9 mouse cellular contexts compared by ENCODE assay signal in the genomic region with DNA sequence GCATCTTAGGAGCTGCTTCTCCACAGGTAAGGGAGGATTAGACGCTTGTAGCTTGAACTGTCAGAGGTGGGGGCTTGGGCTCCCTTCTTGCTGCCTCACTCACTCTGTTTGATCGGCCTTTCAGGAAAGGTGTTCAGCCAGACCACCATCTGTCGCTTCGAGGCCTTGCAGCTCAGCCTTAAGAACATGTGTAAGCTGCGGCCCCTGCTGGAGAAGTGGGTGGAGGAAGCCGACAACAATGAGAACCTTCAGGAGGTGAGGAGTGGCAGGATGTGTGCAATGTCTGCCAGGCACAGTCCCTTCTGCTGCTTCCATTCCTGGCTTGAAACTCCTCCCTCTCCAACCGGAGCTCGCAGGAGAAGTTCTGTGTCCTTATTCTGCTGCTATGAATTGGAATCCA. TPM values are rescaled to one million over a fixed set of nuclear protein-coding genes. Genes with fewer than 3 reads are reported as not detected.
DNase-seq lines count a peak whose midpoint lies in the region; ATAC-seq and TF ChIP-seq lines count a peak whose summit lies in the region.
"Had no signal": no experiment of that assay in that cellular context is flagged by ENCODE, and none has a peak within 500 bp of the region (broad histone marks: within the 10 kb centered on the region; RNA-seq: fewer than 3 reads in every experiment).

No protein-coding gene starts in this region.

- peaks cover 5% of the 10 kb centered on the region; the same call in 1 of the 2 replicates for H3K27me3 ChIP-seq in hindbrain, postnatal 0 days (ENCODE audit: insufficient read depth, low read length)
- peaks cover 50% of the 10 kb centered on the region for H3K27me3 ChIP-seq in hindbrain, embryonic 13.5 days
- H3K27me3 ChIP-seq in CH12.LX (replicated peaks), result no peaks in the 10 kb centered on the region
- peaks cover 26% of the 10 kb centered on the region for H3K27me3 ChIP-seq in embryonic facial prominence, embryonic 11.5 days (ENCODE audit: control insufficient read depth, insufficient read depth, low read length)

- no peaks in the 10 kb centered on the region for H3K4me1 ChIP-seq in hindbrain, postnatal 0 days (ENCODE audit: insufficient read depth, low read length)
- peaks cover 3% of the 10 kb centered on the region; the same call in 1 of the 2 replicates for H3K4me1 ChIP-seq in hindbrain, embryonic 13.5 days (replicated peaks)
- H3K4me1 ChIP-seq in CH12.LX (ENCODE audit: control insufficient read depth in 1 of 2, insufficient read depth in 2 of 2), result peaks cover under 1 to 15% of the 10 kb centered on the region in 2 experiments; a peak in 2 of 4 replicates
- H3K4me1 ChIP-seq in embryonic facial prominence, embryonic 11.5 days (ENCODE audit: control insufficient read depth, insufficient read depth, low read length), result no peaks in the 10 kb centered on the region
- H3K4me1 ChIP-seq in lung, adult 2 months (ENCODE audit: control insufficient read depth, insufficient read depth, low read length), result no peaks in the 10 kb centered on the region

- H3K4me3 ChIP-seq in hindbrain, postnatal 0 days (ENCODE audit: low read length), result no peak overlapping the region
- no peak overlapping the region for H3K4me3 ChIP-seq in hindbrain, embryonic 13.5 days
- no peak overlapping the region for H3K4me3 ChIP-seq in CH12.LX (replicated peaks in 1 of 3; ENCODE audit: low read depth in 2 of 3, low read length in 2 of 3, poor library complexity in 1 of 3)
- H3K4me3 ChIP-seq in embryonic facial prominence, embryonic 11.5 days (ENCODE audit: low read depth, low read length), result no peak overlapping the region
- no peak overlapping the region for H3K4me3 ChIP-seq in lung, adult 2 months (replicated peaks; ENCODE audit: extremely low read depth, low read depth, low read length)
- H3K4me3 ChIP-seq: liver, embryonic 15.5 days had no signal

- TF ChIP-seq POLR2A in CH12.LX (IDR thresholded peaks at IDR 0.05; ENCODE audit: low read depth, low read length), result no peak
- no peak for TF ChIP-seq POLR2A in lung, adult 2 months (IDR thresholded peaks at IDR 0.05; ENCODE audit: borderline replicate concordance, extremely low read depth, low read depth, low read length)

- no peaks in the 10 kb centered on the region for H3K9me3 ChIP-seq in hindbrain, postnatal 0 days (ENCODE audit: low read length)
- no peaks in the 10 kb centered on the region for H3K9me3 ChIP-seq in hindbrain, embryonic 13.5 days
- no peaks in the 10 kb centered on the region for H3K9me3 ChIP-seq in CH12.LX (replicated peaks; ENCODE audit: low read length)
- no peaks in the 10 kb centered on the region for H3K9me3 ChIP-seq in embryonic facial prominence, embryonic 11.5 days (replicated peaks; ENCODE audit: control insufficient read depth, low read length)
- H3K9me3 ChIP-seq: liver, embryonic 15.5 days had no signal

- no peak for TF ChIP-seq EP300 in CH12.LX (IDR thresholded peaks at IDR 0.05; ENCODE audit: low read length)

- peak; percentile 62 for TF ChIP-seq CTCF in hindbrain, postnatal 0 days (IDR thresholded peaks at IDR 0.05; ENCODE audit: low read depth)
- peak in 1 of 2 experiments; percentile 74; a peak in 2 of 4 replicates for TF ChIP-seq CTCF in CH12.LX (conservative IDR thresholded peaks at IDR 0.05 in 1 of 2, IDR thresholded peaks at IDR 0.05 in 1 of 2; ENCODE audit: low read depth in 2 of 2, low read length in 2 of 2)
- peak; percentile 49 for TF ChIP-seq CTCF in lung, adult 2 months (IDR thresholded peaks at IDR 0.05; ENCODE audit: insufficient read depth, low read length)

- TF ChIP-seq RAD21 in CH12.LX (IDR thresholded peaks at IDR 0.05; ENCODE audit: low read depth, low read length), result peak; percentile 49

- H3K79me2 ChIP-seq in CH12.LX (replicated peaks; ENCODE audit: control insufficient read depth, extremely low read depth, insufficient read depth, poor library complexity, severe bottlenecking), result no peaks in the 10 kb centered on the region

- no peaks in the 10 kb centered on the region for H3K36me3 ChIP-seq in hindbrain, postnatal 0 days (ENCODE audit: insufficient read depth, low read length)
- no peaks in the 10 kb centered on the region for H3K36me3 ChIP-seq in hindbrain, embryonic 13.5 days
- peaks cover 9 to 24% of the 10 kb centered on the region in 2 experiments for H3K36me3 ChIP-seq in CH12.LX (replicated peaks in 1 of 2; ENCODE audit: control insufficient read depth in 1 of 2, insufficient read depth in 1 of 2, low read length in 1 of 2)
- H3K36me3 ChIP-seq in embryonic facial prominence, embryonic 11.5 days (replicated peaks; ENCODE audit: control insufficient read depth, insufficient read depth, low read depth, low read length), result no peaks in the 10 kb centered on the region; the same call in 1 of the 2 replicates

- WGBS in hindbrain, postnatal 0 days, result 37% methylated on average over 8 of the region's 8 CpGs
- 54% methylated on average over 8 of the region's 8 CpGs for WGBS in hindbrain, embryonic 13.5 days
- 20% methylated on average over 8 of the region's 8 CpGs for WGBS in embryonic facial prominence, embryonic 11.5 days
- 11% methylated on average over 8 of the region's 8 CpGs for WGBS in lung, adult 2 months

- in situ Hi-C loops in CH12.LX (cut with MboI; ENCODE audit: low pct_ligation_motif_present, low pct_unique_long_range_greater_than_20kb, low sequenced_read_pairs), result no loop called here

- no peak overlapping the region for H3K27ac ChIP-seq in hindbrain, postnatal 0 days
- no peak overlapping the region for H3K27ac ChIP-seq in hindbrain, embryonic 13.5 days
- H3K27ac ChIP-seq in CH12.LX (ENCODE audit: insufficient read depth, low read depth), result no peak overlapping the region
- H3K27ac ChIP-seq in embryonic facial prominence, embryonic 11.5 days (replicated peaks; ENCODE audit: low read depth, low read length), result no peak overlapping the region
- H3K27ac ChIP-seq: liver, embryonic 15.5 days had no signal

- DNase-seq in hindbrain, postnatal 0 days (ENCODE audit: low spot score), result peak; percentile 59
- DNase-seq in CH12.LX (ENCODE audit: extremely low read depth), result peak; percentile 52
- DNase-seq in embryonic facial prominence, embryonic 11.5 days (ENCODE audit: low spot score), result peak; percentile 73
- DNase-seq in lung, adult 2 months, result peak; percentile 18
- peak; percentile 75 for DNase-seq in thymus, postnatal 14 days
- DNase-seq in neural tube, embryonic 10.5 days (ENCODE audit: extremely low spot score, low spot score), result no peak
- no peak for DNase-seq in layer of hippocampus, postnatal 25 days (ENCODE audit: extremely low spot score in 1 of 2, low spot score in 1 of 2)

- no peak for ATAC-seq in hindbrain, postnatal 0 days
- no peak for ATAC-seq in hindbrain, embryonic 13.5 days (ENCODE audit: low FRiP score)
- ATAC-seq in embryonic facial prominence, embryonic 11.5 days (replicated peaks; ENCODE audit: insufficient number of reproducible peaks, low FRiP score, low TSS enrichment, low read depth), result 0 out of 2 replicates have a peak, but pooled peaks have one; percentile 6

- H3K4me2 ChIP-seq in hindbrain, postnatal 0 days (ENCODE audit: low read depth, low read length), result no peak overlapping the region
- H3K4me2 ChIP-seq in hindbrain, embryonic 13.5 days, result no peak overlapping the region
- H3K4me2 ChIP-seq in CH12.LX (ENCODE audit: insufficient read depth, low read depth, poor library complexity, severe bottlenecking), result no peak overlapping the region
- no peak overlapping the region for H3K4me2 ChIP-seq in embryonic facial prominence, embryonic 11.5 days (ENCODE audit: low read depth, low read length)
- H3K4me2 ChIP-seq: liver, embryonic 15.5 days had no signal

- dilution Hi-C loops in CH12.LX (cut with MboI; ENCODE audit: extremely low pct_ligation_motif_present, extremely low pct_unique_long_range_greater_than_20kb, low sequenced_read_pairs), result no loop called here

- H3K9ac ChIP-seq in hindbrain, postnatal 0 days (replicated peaks; ENCODE audit: low read length), result no peak overlapping the region
- no peak overlapping the region for H3K9ac ChIP-seq in hindbrain, embryonic 13.5 days
- H3K9ac ChIP-seq in CH12.LX (ENCODE audit: insufficient read depth, low read depth), result no peak overlapping the region
- H3K9ac ChIP-seq in embryonic facial prominence, embryonic 11.5 days (replicated peaks; ENCODE audit: low read length), result no peak overlapping the region
- H3K9ac ChIP-seq: liver, embryonic 15.5 days had no signal

RNA-seq across cellular contexts. Expression of a gene that starts 3.5 kb away (rescaled TPM):
- not detected in 2 replicates for total RNA-seq in hindbrain, postnatal 0 days (2014; rRNA removed)
- polyA plus RNA-seq in hindbrain, postnatal 0 days (2015; fragmentation: Nextera tagmentation; extraction: Ambion mirVana), result not detected in 2 replicates
- polyA plus RNA-seq in hindbrain, embryonic 13.5 days (2015; fragmentation: Nextera tagmentation; extraction: Ambion mirVana), result not detected in 2 replicates
- total RNA-seq in CH12.LX (2012; rRNA removed) (0.13 and 0.17 TPM in 2 replicates), CH12.LX (2014; rRNA removed) (not detected in 2 replicates)
- 0.38 TPM in 1 of 2 replicates, not detected in the other for polyA plus RNA-seq in CH12.LX (2012; ENCODE audit: insufficient read length, low read depth)
- polyA plus RNA-seq in embryonic facial prominence, embryonic 11.5 days (2014; fragmentation: Nextera tagmentation; extraction: Ambion mirVana), result 0.15 TPM in 1 of 2 replicates, not detected in the other
- polyA plus RNA-seq in lung, adult 2 months (2012; rRNA removed), result not detected in 2 replicates
- under 1 TPM in 1 of 2 experiments, not detected in 1; 0.26 TPM for total RNA-seq in layer of hippocampus, postnatal 25 days (2021)
- polyA plus RNA-seq: liver, embryonic 15.5 days had no signal

RNA-seq across cellular contexts. Expression of a gene that starts 7.3 kb away (rescaled TPM):
- 23.2 and 30.9 TPM in 2 replicates for total RNA-seq in hindbrain, postnatal 0 days (2014; rRNA removed)
- 16.6 and 18.2 TPM in 2 replicates for polyA plus RNA-seq in hindbrain, postnatal 0 days (2015; fragmentation: Nextera tagmentation; extraction: Ambion mirVana)
- polyA plus RNA-seq in hindbrain, embryonic 13.5 days (2015; fragmentation: Nextera tagmentation; extraction: Ambion mirVana), result 14.9 and 15.4 TPM in 2 replicates
- total RNA-seq in CH12.LX (2012; rRNA removed) (37.7 and 46.0 TPM in 2 replicates), CH12.LX (2014; rRNA removed) (35.3 and 38.4 TPM in 2 replicates)
- 25.3 and 29.7 TPM in 2 replicates for polyA plus RNA-seq in CH12.LX (2012; ENCODE audit: insufficient read length, low read depth)
- polyA plus RNA-seq in embryonic facial prominence, embryonic 11.5 days (2014; fragmentation: Nextera tagmentation; extraction: Ambion mirVana), result 59.0 and 62.2 TPM in 2 replicates
- polyA plus RNA-seq in lung, adult 2 months (2012; rRNA removed), result 6.4 and 6.5 TPM in 2 replicates
- total RNA-seq in layer of hippocampus, postnatal 25 days (2021), result 1 to 10 TPM; 4.7 to 6.1 TPM

RNA-seq across cellular contexts. Expression of a gene that starts 7.6 kb away (rescaled TPM):
- total RNA-seq in hindbrain, postnatal 0 days (2014; rRNA removed), result 4.9 and 5.5 TPM in 2 replicates
- 4.5 and 4.8 TPM in 2 replicates for polyA plus RNA-seq in hindbrain, postnatal 0 days (2015; fragmentation: Nextera tagmentation; extraction: Ambion mirVana)
- polyA plus RNA-seq in hindbrain, embryonic 13.5 days (2015; fragmentation: Nextera tagmentation; extraction: Ambion mirVana), result 6.3 and 7.6 TPM in 2 replicates
- total RNA-seq in CH12.LX (2012; rRNA removed) (11.5 and 13.0 TPM in 2 replicates), CH12.LX (2014; rRNA removed) (5.2 and 8.0 TPM in 2 replicates)
- polyA plus RNA-seq in CH12.LX (2012; ENCODE audit: insufficient read length, low read depth), result 11.3 and 12.7 TPM in 2 replicates
- 11.4 and 11.8 TPM in 2 replicates for polyA plus RNA-seq in embryonic facial prominence, embryonic 11.5 days (2014; fragmentation: Nextera tagmentation; extraction: Ambion mirVana)
- polyA plus RNA-seq in lung, adult 2 months (2012; rRNA removed), result 6.5 and 8.4 TPM in 2 replicates
- total RNA-seq in layer of hippocampus, postnatal 25 days (2021), result 10 to 100 TPM in 1 of 2 experiments, 1 to 10 TPM in 1; 8.0 to 10.5 TPM

RNA-seq across cellular contexts. Expression of a gene that starts 23.7 kb away (rescaled TPM):
- total RNA-seq in hindbrain, postnatal 0 days (2014; rRNA removed), result 0.58 TPM in 1 of 2 replicates, not detected in the other
- 0.50 and 0.59 TPM in 2 replicates for polyA plus RNA-seq in hindbrain, postnatal 0 days (2015; fragmentation: Nextera tagmentation; extraction: Ambion mirVana)
- polyA plus RNA-seq in hindbrain, embryonic 13.5 days (2015; fragmentation: Nextera tagmentation; extraction: Ambion mirVana), result 0.68 and 1.4 TPM in 2 replicates
- not detected in 2 replicates for total RNA-seq in CH12.LX (2012; rRNA removed)
- not detected in 2 replicates for total RNA-seq in CH12.LX (2014; rRNA removed)
- 0.27 and 0.59 TPM in 2 replicates for polyA plus RNA-seq in CH12.LX (2012; ENCODE audit: insufficient read length, low read depth)
- 0.60 and 1.0 TPM in 2 replicates for polyA plus RNA-seq in embryonic facial prominence, embryonic 11.5 days (2014; fragmentation: Nextera tagmentation; extraction: Ambion mirVana)
- 0.24 and 5.6 TPM in 2 replicates for polyA plus RNA-seq in lung, adult 2 months (2012; rRNA removed)
- under 1 TPM; 0.32 to 0.61 TPM for total RNA-seq in layer of hippocampus, postnatal 25 days (2021)

RNA-seq across cellular contexts. Expression of a gene that starts 39.4 kb away (rescaled TPM):
- 0.07 TPM in 1 of 2 replicates, not detected in the other for total RNA-seq in hindbrain, postnatal 0 days (2014; rRNA removed)
- 0.21 and 0.30 TPM in 2 replicates for polyA plus RNA-seq in hindbrain, postnatal 0 days (2015; fragmentation: Nextera tagmentation; extraction: Ambion mirVana)
- polyA plus RNA-seq in hindbrain, embryonic 13.5 days (2015; fragmentation: Nextera tagmentation; extraction: Ambion mirVana), result 0.10 and 0.23 TPM in 2 replicates
- total RNA-seq in CH12.LX (2012; rRNA removed) (2.2 and 2.4 TPM in 2 replicates), CH12.LX (2014; rRNA removed) (0.62 and 0.93 TPM in 2 replicates)
- polyA plus RNA-seq in CH12.LX (2012; ENCODE audit: insufficient read length, low read depth), result 60.0 and 83.0 TPM in 2 replicates
- 0.18 TPM in 2 replicates for polyA plus RNA-seq in embryonic facial prominence, embryonic 11.5 days (2014; fragmentation: Nextera tagmentation; extraction: Ambion mirVana)
- 11.4 and 12.9 TPM in 2 replicates for polyA plus RNA-seq in lung, adult 2 months (2012; rRNA removed)
- under 1 TPM in 1 of 2 experiments, not detected in 1; 0.09 TPM for total RNA-seq in layer of hippocampus, postnatal 25 days (2021)

Comparison
In these comparisons a context has a peak if more than half of its experiments do, and no peak if none do; other contexts are left out.
1. DNase-seq: peak in hindbrain, postnatal 0 days (single experiment), CH12.LX (single experiment), embryonic facial prominence, embryonic 11.5 days (single experiment), lung, adult 2 months (single experiment) and thymus, postnatal 14 days (single experiment); none in neural tube, embryonic 10.5 days (single experiment) and layer of hippocampus, postnatal 25 days (0 of 2).